Mouse (Mus musculus): ENCODE results near the gene Rplp0. TPM values are rescaled to one million over a fixed set of nuclear protein-coding genes. Genes with fewer than 3 reads are reported as not detected.
A peak's percentile ranks its signal among the peaks of the same experiment; 100 is the strongest.
"Not testable (repeated sequence)": the region's sequence is repeated elsewhere in the genome, so short reads cannot be mapped to it uniquely, and the experiment has no call there.

The Rplp0 gene
- total RNA-seq, 4 experiments from 2014 or later: 591 to 710 (median 629) TPM

DNA sequence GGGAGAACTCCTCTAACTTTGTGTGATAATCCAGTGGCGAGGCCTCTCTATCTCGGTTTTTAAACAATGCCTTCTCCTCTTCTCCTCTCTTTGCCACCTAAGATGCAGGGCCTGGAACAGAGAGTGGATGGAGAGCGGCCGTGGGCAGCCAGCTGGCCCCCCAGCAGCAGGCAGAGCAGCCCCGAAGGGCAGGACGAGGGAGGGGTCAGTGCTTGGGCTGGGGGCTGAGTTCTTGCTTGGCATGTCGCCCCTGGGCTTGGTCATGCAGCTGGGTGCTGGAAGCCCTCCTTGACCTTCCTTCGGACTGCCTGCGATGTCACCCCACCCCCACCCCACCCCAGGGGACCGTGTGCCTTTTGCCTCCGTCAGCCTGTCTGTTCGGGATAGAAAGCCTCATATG, 7.9 kb upstream of the Rplp0 start:
- no peak for DNase-seq (ENCODE audit: low spot score)

DNA sequence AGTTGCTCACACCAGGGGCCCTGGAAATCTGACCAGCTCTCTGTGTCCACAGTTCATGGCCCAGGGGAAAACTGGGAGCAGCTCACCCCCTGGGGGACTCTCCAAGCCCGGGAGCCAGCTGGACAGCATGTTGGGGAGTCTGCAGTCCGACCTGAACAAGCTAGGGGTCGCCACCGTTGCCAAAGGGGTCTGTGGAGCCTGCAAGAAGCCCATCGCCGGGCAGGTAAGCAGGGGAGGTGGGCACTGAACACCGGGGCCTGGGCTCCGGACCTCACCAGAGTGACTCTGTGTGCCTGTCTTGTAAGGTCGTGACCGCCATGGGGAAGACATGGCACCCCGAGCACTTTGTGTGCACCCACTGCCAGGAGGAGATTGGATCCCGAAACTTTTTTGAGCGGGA, 7.5 kb upstream of the Rplp0 start:
- DNase-seq (ENCODE audit: low spot score): no peak

DNA sequence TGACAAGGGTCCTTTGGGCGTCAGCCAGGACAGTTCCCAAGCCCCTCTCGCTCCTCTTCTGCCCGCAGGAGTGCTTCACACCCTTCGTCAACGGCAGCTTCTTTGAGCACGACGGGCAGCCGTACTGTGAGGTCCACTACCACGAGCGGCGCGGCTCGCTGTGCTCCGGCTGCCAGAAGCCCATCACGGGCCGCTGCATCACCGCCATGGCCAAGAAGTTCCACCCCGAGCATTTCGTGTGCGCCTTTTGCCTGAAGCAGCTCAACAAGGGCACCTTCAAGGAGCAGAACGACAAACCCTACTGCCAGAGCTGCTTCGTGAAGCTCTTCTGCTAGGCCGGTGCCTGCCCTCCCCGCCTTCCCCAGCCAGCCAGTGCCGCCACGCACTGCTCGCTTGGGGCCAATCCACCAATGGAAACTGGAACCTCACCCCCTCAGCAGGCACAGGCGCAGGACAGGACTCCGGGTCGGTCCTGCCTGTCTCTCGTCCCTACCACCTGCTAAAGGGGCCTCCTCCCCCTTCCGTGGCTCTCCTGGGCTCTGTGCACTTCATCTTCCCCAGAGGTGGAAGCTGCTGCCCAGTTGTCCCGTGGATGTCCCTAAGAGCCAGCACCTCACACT, 5.4 kb upstream of the Rplp0 start:
- DNase-seq (ENCODE audit: low spot score): no peak

DNA sequence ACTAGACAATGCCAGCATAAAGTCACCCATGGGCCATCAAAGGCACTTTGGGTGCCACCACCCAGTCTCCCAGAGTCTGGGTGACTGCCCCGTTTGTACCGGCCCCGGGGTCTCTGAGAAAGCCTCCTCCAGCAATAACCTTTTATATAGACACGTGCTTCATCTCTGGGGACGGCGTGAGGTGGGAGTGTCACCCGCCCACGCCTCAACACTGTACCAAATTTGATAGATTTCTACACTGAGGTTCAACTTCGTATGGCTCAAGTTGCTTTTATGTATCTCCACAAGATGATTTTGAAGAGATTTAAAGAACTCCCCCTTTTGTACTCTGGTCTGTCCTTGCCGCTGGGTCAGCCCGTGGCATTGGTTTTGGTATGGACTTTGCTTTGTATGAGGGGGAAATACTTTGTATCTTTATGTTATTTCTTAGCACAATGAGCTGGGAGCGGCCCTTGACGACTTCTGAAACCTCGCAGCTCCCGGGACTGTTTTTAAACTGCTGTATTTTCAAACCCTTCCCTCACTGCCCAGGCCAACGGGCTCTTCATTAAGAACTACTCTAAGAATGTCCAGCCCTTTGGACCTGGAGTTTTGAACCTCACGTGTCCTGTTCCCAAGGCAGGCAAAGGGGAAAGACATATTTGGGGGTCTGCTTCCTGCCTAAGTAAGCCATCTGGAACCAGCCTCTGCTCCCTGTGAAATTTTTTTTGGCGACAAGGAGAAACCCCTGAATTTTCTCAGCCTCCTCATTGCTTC, 4.6 kb upstream of the Rplp0 start:
- DNase-seq (ENCODE audit: low spot score): no peak

DNA sequence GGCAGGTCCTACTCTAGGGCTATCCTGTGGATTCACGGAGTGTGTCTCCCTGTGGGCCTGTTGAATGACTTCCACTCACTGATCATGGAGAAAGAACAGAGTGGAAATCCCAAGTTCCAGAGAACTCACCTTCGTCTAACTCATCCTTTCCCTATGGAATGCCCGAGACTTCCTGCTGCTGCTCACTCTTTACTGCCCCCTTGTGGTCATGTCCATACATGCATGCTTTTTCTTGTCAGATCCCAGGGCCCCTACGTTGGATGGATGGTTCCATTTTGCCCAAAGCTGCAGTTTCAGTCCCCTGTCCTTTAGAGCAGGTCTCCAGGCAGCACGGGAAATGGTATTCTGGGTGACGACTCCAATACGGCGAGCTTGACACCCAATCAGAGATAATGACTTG, 3.0 kb upstream of the Rplp0 start:
- peak; percentile 82 for DNase-seq (ENCODE audit: low spot score)

DNA sequence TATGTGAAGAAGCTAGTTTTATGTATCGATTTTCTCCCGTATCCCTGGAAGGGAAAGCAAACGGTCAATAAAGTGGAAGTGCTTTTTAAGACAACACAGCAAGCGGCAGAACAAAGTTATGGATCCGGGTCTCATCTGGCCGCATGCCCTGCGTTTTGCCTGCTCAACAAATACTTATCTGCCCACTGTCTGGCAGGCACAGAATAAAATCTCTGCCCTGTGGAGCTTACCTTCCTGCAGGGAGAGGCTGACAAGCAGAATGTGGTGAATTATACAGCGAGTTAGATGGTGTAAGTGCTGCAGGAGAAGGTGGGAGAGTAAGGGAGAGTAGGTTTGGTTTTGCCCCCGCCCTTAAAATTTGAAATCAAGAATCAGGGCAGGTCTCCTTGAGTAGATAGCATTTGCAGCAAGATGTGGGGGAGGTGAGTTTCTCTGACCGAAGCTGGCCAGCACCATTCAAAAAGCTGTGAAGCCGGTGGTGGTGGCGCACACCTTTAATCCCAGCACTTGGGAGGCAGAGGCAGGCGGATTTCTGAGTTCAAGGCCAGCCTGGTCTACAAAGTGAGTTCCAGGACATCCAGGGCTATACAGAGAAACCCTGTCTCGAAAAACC, 979 bp upstream of the Rplp0 start:
- no peak for DNase-seq (ENCODE audit: low spot score)

DNA sequence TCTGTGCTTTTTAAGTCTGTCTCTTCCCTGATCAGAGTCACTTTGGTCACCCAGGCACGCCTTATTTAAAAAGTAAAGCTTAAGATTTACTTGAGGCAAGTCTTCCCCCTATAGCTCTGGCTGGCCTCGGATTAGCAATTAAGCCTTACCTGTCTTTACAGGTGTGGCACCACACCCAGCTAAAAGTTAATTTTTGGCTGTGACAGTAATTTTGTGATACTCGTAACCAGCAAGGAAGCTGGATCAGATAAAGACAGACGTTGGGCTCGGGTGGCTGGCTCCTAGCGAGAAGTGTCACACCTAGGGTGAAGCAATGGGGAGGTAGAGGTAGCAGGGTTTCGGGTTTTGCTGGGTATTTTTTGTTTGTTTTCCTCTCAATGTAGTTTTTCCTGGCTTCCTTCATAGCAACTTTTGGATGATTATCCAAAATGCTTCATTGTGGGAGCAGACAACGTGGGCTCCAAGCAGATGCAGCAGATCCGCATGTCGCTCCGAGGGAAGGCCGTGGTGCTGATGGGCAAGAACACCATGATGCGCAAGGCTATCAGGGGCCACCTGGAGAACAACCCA, 1.2 kb downstream of the Rplp0 start:
- no peak for DNase-seq (ENCODE audit: low spot score)

DNA sequence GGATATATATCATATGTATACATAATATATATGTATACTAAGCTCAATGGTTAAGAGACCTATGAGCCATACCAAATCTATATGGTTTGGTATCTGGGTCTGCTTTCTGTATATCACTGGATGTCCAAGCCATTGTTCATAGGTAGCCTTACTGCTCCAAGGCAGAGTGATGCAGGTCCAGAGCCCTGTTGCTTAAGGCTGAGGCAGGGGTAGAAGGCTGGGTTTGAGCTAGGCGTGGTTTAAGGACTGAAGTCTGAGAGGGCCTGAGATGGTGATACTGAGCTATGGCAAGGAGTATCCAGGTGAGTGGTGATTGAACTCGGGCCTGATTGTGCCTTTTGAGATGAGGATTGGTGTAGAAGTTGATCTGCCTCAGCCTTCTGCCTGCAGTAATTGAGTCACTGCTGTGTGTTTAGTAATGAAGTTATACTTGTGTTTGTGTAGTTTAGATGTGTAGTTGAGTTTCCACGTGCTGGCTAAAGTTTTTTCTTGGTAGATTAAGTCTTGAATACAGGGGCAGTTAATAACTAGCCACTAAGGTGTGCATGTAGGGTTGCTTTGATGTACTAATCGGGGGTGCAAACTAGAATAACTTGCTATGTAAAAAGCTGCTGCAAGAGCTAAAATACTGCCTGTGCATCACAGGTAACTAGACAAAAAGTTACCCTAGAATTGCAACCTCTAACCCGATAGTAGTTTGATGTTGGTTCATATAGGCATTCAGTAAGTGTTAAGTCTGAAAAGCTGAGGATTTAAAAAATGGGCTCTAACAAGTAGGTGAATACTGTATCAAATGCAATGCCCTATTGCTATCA, 4.7 kb downstream of the Rplp0 start:
- no peak for DNase-seq (ENCODE audit: low spot score)

DNA sequence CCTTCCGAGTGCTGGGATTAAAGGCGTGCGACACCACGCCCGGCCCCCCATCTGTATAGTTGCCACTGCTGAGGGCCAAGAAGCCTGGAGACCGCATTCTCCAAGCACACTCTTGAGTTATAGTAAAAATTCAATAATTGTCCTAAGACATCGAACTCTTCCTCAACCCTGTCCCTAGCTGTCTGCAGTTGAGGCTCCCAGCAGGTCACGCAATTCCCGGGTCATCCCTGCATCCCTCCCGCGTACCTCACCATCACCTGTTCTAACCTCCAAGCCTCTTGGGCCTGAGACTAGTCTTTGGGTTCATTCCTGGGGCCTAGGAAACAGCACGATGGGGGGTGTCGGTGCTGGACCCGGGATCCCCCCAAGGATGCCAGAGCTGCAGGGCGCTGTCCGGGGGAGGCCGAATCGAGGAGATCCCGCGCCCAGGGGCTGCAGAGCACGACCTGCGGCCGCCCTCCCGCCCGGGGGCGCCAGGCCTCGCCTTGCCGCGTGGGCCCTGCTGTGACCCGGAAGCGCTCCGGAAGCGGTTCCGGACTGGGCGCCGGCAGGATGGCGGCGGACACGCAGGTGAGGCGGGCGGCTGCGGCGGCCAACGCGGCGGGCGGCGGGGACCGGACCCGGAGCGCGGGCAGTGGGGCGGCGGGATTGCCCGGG, 5.6 kb downstream of the Rplp0 start, which contains the start of gene Gcn1l1:
Gcn1l1 (plus strand) TSS at position 518 of the 657 bp plus-strand sequence.
- DNase-seq (ENCODE audit: low spot score): peak; percentile 60

DNA sequence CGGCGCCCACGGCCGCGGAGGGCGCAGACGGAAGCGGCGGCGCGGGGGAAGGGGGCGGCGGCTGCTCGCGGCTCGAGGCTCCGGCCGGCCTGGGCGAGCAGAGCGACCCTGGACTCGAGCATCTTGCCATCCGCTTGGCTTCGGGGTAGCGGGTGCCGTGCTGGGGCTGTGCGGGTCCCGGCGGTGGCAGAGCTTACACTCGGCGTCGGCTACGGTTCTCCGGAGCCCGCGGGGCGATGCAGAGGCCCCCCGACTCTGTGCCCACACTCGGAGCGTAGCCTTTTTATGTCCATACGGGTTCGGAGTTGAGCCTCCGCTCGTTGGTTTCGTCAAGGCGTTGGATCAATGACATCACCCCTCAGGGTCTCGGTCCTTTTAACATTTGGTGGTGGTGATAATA, 6.1 kb downstream of the Rplp0 start:
- DNase-seq (ENCODE audit: low spot score): no peak

DNA sequence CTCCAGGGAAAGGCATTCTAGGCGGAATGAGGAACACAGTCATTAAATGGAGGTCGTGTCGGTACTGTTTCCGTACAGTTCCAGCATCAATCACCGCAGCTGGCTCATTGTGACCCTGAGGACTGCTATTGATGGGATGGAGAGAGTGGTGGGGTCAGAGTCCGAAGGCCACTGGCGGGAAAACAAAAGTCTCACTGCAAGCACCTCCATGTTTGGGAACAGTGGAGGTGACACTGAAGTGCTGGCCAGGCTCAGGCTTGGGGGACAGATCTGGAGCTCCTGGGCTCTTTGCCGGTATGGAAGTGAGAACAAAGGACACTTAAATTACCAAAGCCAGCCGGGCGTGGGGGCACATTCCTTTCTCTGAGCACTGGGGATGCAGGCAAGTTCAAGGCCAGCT, 9.4 kb downstream of the Rplp0 start:
- DNase-seq (ENCODE audit: low spot score): no peak

DNA sequence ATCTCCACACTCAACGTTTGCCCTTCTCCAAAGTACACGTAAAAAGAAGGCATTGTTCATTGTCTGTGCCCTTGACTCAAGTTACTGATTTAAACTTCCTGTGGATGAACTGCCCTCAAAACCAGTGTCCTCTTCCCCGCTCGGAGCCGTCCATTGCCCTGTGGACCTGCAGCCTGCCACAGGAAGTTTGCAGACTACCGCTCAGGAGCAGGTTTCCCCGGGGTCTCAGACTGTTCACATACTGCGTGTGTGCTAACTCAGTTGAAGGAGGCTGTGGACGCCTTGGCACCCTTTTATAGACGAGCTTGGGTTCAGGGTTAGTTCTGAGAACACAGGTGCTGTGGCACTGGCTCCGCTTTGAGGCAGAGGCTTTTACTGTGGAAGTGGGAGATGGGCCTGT, 10.0 kb downstream of the Rplp0 start:
- no peak for DNase-seq (ENCODE audit: low spot score)

DNA sequence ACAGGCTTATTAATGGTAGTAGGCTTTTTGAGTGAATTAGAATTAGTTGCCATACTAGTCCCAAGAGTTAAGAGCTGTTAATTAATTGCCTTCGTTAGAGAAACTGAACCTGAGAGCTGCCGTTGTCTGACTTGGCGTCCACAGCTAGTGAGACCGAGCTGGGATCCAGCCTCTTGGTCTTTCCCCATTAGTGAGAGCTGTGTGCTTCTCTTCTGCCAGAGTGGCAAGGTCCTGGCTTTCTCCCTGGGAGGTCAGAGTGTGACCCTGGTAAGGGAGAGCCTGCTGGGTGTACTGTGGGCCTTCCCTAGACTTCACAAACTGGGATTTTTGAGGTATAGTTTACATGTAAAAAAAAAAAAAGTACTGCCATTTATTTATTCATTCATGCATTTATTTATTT, 10.5 kb downstream of the Rplp0 start:
- DNase-seq (ENCODE audit: low spot score): no peak

DNA sequence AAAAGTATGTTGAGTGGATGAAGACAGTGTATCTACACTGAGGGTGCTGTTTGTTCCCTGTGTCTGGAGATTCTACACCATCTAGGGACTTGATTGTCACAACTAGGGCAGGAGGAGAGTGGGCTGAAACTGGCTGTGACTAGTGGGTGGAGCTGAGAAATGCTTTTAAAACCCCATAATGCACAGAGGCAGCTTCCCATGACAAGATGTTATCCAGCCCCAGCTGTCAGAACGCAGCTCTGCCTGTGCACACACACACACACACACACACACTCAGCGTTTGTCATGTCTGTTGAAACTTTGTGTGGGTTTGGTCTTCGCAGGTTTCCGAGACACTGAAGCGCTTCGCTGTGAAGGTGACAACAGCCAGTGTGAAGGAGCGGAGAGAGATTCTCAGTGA, 11.8 kb downstream of the Rplp0 start:
- no peak for DNase-seq (ENCODE audit: low spot score)

DNA sequence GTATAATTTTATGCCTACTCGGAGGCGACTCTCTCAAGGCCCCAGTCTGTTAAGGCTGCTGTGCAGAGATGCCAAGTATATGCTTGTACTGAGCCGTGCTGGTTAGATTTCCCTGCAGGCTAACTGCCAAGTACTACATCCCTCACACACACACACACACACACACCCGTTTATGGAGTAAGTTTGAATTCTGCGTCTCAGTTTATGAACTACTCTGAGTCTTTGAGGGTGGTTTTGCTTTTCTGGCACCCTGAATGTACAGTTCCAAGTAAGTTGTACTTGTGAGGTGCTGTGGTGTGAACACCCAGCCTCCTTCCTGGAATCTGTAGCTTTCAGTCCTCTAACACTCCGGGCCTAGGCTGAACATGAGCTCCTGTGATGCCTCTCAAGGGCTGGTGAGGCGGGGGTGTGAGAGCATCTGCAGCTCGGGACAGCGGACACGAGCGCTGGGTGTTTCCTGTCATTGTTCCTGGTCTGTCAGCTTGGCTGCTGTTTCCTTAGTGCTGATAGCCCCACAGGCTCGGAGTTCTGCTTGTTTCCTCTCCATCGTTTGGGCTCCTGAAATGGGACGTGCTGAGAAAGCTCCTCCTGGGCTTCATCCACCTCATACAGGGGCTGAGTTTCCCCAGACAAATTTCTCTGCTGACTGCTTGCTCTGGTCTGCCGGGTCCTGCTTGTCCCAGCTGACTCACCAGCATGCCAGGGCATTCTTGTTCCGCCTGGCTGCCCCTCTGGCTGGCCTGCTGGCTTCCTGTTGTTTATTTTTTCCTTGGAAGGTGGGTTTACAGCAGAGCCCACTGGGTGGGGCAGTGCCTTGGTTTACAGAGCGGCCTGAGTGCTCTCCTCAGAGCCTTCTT, 13.6 kb downstream of the Rplp0 start:
- peak; percentile 71 for DNase-seq (ENCODE audit: low spot score)

DNA sequence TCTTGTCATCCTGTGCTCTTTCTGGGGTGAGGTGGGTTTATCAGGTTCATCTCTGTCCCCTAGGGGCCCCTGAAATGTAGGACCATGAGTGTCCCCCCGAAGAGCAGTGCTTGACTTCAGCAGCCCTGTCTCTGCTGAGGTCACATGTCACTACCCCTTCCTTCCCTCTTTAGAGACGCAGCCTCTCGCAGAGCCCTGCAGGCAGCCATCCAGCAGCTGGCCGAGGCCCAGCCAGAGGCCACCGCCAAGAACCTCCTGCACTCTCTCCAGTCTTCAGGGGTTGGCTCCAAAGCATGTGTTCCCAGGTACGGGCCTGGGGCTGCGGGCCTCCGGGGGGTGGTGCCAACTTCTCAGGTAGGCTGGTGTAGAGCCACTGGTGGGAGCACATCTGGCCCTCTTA, 15.7 kb downstream of the Rplp0 start:
- peak; percentile 67 for DNase-seq (ENCODE audit: low spot score)

DNA sequence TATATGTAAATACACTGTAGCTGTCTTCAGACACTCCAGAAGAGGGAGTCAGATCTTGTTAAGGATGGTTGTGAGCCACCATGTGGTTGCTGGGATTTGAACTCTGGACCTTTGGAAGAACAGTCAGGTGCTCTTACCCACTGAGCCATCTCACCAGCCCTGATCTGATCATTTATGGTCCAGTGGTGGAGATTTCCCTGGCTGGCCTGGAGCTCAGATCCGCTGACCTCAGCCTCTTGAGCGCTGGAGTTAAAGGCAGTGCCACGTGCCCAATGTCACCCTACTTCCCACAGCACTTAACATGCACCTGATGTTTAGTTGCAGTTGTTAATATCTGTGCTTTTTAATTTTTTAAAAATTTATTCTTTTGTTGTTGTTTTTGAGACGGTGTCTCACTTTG, 18.4 kb downstream of the Rplp0 start:
- not testable (repeated sequence) for DNase-seq (ENCODE audit: low spot score)

DNA sequence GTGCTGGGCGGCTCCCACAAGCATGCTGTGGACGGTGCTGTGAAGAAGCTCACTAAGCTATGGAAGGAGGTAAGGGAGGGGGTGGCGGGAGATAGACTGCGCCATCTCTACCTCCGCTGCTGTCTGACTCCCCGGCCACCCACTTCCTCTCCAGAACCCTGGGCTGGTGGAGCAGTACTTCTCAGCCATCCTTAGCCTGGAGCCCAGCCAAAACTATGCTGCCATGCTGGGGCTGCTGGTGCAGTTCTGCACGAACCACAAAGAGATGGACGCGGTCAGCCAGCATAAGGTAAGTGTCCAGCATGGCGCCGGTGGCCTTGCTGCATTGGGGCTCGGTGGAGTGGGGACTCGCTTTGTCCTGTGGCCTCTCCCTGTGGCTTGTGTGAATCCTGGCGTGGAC, 19.7 kb downstream of the Rplp0 start:
- no peak for DNase-seq (ENCODE audit: low spot score)

DNA sequence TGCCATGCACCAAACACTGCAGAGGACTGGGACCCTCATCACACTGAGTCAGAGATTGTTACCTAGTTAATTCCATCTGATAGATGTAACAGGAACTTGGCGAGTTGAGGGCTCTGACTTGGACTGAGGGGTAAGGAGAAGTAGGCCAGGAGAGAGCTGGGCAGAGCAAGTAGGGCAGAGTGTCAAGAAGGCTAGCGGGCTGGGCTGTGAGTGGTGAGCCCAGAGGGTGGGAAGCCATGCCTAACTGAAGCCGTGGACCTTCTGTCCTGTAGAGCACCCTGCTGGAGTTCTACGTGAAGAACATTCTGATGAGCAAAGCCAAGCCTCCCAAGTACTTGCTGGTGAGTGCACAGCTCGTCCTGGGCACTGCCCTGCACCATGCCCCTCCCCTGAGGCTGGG, 20.1 kb downstream of the Rplp0 start:
- no peak for DNase-seq (ENCODE audit: low spot score)

DNA sequence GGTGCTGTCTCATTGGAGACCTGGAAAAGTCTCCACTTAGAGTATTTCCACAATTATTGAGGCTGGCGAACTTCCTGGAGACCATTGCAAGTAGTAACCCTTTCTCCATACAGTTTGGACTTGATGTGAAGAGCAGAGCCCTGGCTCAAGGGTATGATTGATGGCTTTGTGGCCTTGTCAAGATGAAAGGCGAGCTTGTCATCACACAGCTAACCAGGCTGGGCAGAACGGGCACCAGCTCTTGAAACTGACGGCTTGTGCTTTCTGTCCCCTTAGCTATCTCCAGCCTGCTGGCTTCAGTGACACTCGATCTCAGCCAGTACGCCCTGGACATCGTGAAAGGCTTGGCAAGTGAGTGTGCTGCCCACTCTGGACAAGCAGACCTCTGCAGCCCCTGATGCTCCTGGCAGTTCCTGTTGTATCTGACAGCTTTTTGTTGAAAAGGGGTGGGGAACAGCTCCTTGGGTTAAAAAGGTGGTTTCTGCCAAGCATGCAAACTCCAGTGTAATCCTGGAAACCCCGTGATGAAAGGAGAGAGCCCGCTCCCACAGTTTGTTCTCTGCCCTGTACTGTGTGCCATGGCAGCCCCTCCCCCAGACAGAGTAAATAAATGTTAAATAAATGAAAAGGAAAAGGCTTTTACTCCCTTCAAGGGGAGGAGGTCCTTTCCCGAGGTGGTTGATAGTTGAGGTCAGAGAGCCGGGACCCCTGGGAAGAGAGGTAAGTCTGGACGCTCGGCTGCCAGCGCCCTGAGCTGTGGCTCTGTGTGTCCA, 21.1 kb downstream of the Rplp0 start:
- no peak for DNase-seq (ENCODE audit: low spot score)

Data from heart, adult 8-10 months (tissue).